Mouse (Mus musculus): Measurements from ENCODE around the gene Sp4. TPM values are rescaled to one million over a fixed set of nuclear protein-coding genes. Genes with fewer than 3 reads are reported as not detected.

Gene Sp4
- polyA plus RNA-seq (2017; shearing (Covaris generic)), result 10 to 100 TPM; 17.3 to 26.6 TPM

GRCm38 (mm10) chr12:118301072-118301865 is at the start of gene Sp4:
TSS of gene Sp4 (minus strand) at chr12:118301440.

GRCm38 (mm10) chr12:118198386-118199093 is 102.7 kb downstream of the Sp4 start, which contains the start of gene Dnah11:
TSS of gene Dnah11 (minus strand) at chr12:118199043.

Other genes starting within 250 kb of the Sp4 start
- 1 to 10 TPM; 1.1 to 1.8 TPM for gene Dnah11, start 102.4 kb downstream of the Sp4 start, polyA plus RNA-seq (2017; shearing (Covaris generic))